Mouse (Mus musculus) liver, embryonic 14.5 days (tissue): Measurements from ENCODE around the gene Srpk2. TPM values are rescaled to one million over a fixed set of nuclear protein-coding genes. Genes with fewer than 3 reads are reported as not detected.
A peak's percentile ranks its signal among the peaks of the same experiment; 100 is the strongest.

Experiments
- ATAC-seq: fragments of 200-750 bp; cut with Nextera tagmentation; 2 replicates; pipeline ENCODE4 v1.8.0; 2017; ENCODE audit warnings: moderate number of reproducible peaks, mild to moderate bottlenecking, moderate library complexity; ENCODE audit not compliant: insufficient read depth
- DNase-seq, 3 experiments: peaks; one replicate each; pipeline ENCODE4 v3.0.0-alpha.2; 2012 to 2013; ENCODE audit warnings: low read depth in 3 of 3, low spot score in 3 of 3
- H3K27ac ChIP-seq: fragments of 300-500 bp; sonication (generic); 2 replicates; pipeline ENCODE4 v1.5.1; 2014; ENCODE audit warnings: moderate library complexity, mild to moderate bottlenecking, control low read depth, inconsistent platforms
- H3K27me3 ChIP-seq: fragments of 300-500 bp; sonication (generic); 2 replicates; pipeline ENCODE4 v1.6.1; 2014; ENCODE audit warnings: mild to moderate bottlenecking, low read length, moderate library complexity; ENCODE audit not compliant: control insufficient read depth, insufficient read depth
- H3K36me3 ChIP-seq: fragments of 300-500 bp; sonication (generic); replicated peaks from 2 replicates; pipeline ENCODE4 v1.6.1; 2014; ENCODE audit warnings: low read depth; ENCODE audit not compliant: control insufficient read depth, insufficient read depth
- H3K4me1 ChIP-seq, 2 experiments: fragments of 200-500 bp in 1 of 2; fragments of 300-500 bp in 1 of 2; sonication (generic) in 1 of 2; replicated peaks; 2 replicates each; pipeline ENCODE4 v1.6.1; 2012 to 2014; ENCODE audit warnings: antibody characterized with exemption in 1 of 2, inconsistent platforms in 1 of 2, low read length in 1 of 2; ENCODE audit not compliant: control insufficient read depth in 2 of 2, insufficient read depth in 2 of 2
- H3K4me2 ChIP-seq: fragments of 300-500 bp; sonication (generic); 2 replicates; pipeline ENCODE4 v1.6.1; 2014; ENCODE audit warnings: low read depth, mild to moderate bottlenecking, control low read depth, moderate library complexity
- H3K4me3 ChIP-seq, 2 experiments: fragments of 200-500 bp in 1 of 2; fragments of 300-500 bp in 1 of 2; sonication (generic) in 1 of 2; 2 replicates each; pipeline ENCODE4 v1.5.1; 2012 to 2014; ENCODE audit warnings: low read depth in 2 of 2, low read length in 2 of 2, mild to moderate bottlenecking in 2 of 2, control low read depth in 1 of 2, inconsistent platforms in 1 of 2, moderate library complexity in 1 of 2; ENCODE audit not compliant: insufficient read depth in 1 of 2
- H3K9ac ChIP-seq: fragments of 300-500 bp; sonication (generic); replicated peaks from 2 replicates; pipeline ENCODE4 v1.6.1; 2014; ENCODE audit warnings: mild to moderate bottlenecking, control low read depth, moderate library complexity
- H3K9me3 ChIP-seq: fragments of 300-500 bp; sonication (generic); 2 replicates; pipeline ENCODE4 v1.6.1; 2016; ENCODE audit warnings: low read length, mixed read lengths; ENCODE audit not compliant: control insufficient read depth
- CTCF ChIP-seq: IDR thresholded peaks from 2 replicates; pipeline ENCODE4 v1.5.1; 2016; ENCODE audit warnings: antibody characterized with exemption, low read depth, control low read depth
- EP300 ChIP-seq: IDR thresholded peaks from 2 replicates; pipeline ENCODE4 v1.6.1; 2016; ENCODE audit warnings: antibody characterized with exemption, low read depth
- WGBS: fragments of 180-500 bp; shearing (Covaris S2); extraction: QIAGEN DNeasy Blood & Tissue Kit; methylation state at CpG from one replicate; pipeline ENCODE4 v1.1.7; 2014; ENCODE audit not compliant: insufficient replicate concordance; 5-methylcytosine and 5-hydroxymethylcytosine counted together
- polyA plus RNA-seq, 2 experiments: library from polyadenylated mRNA; depleted of rRNA in 1 of 2; stranded (reverse) in 1 of 2; unstranded in 1 of 2; fragments of >200 nt; fragmentation: Nextera tagmentation in 1 of 2; extraction: Ambion mirVana in 1 of 2; gene quantifications; 2 replicates each; pipeline versions ENCODE4 v1.2.1 to v1.2.3; 2012 to 2014

Gene Srpk2
- polyA plus RNA-seq, 2 experiments, result 3.2 to 5.4 TPM

GRCm38 (mm10) chr5:23674829-23675498, 9.5 kb downstream of the Srpk2 start:
- Histone ChIP-seq H3K27ac (no peak overlapping the region), H3K4me1 (no peaks in the 10 kb centered on the region), H3K4me3 (peak overlapping the region; percentile 61 to 72), H3K9ac (peak overlapping the region; percentile 24), H3K9me3 (no peaks in the 10 kb centered on the region), H3K36me3 (no peaks in the 10 kb centered on the region), H3K4me2 (peak overlapping the region; percentile 66), H3K27me3 (peaks cover 25% of the 10 kb centered on the region)
- ATAC-seq (peak; percentile 35; the same call in 1 of the 2 replicates), DNase-seq (no peak)
- TF ChIP-seq EP300, result no peak
- WGBS, result under 1% methylated on average over 57 of the region's 61 CpGs

- no peak overlapping the region for H3K4me2 ChIP-seq
- ATAC-seq (no peak), DNase-seq (no peak)
- no peak overlapping the region for H3K27ac ChIP-seq
- H3K36me3 ChIP-seq, result no peaks in the 10 kb centered on the region
- H3K9me3 ChIP-seq, result no peaks in the 10 kb centered on the region
- H3K27me3 ChIP-seq, result peaks cover 25% of the 10 kb centered on the region
- no peaks in the 10 kb centered on the region for H3K4me1 ChIP-seq
- WGBS, result 63% methylated on average over 7 of the region's 7 CpGs
- H3K4me3 ChIP-seq, result no peak overlapping the region
- no peak for TF ChIP-seq EP300
- TF ChIP-seq CTCF, result no peak
- no peak overlapping the region for H3K9ac ChIP-seq
Measured at GRCm38 (mm10) chr5:23672136-23672535, 12.3 kb downstream of the Srpk2 start.

GRCm38 (mm10) chr5:23670880-23671279, 13.5 kb downstream of the Srpk2 start:
- WGBS, result 64% methylated on average over 4 of the region's 4 CpGs
- Histone ChIP-seq H3K36me3 (no peaks in the 10 kb centered on the region), H3K4me3 (no peak overlapping the region), H3K4me2 (no peak overlapping the region), H3K4me1 (no peaks in the 10 kb centered on the region), H3K27me3 (peaks cover 15% of the 10 kb centered on the region), H3K27ac (no peak overlapping the region), H3K9me3 (no peaks in the 10 kb centered on the region), H3K9ac (no peak overlapping the region)
- DNase-seq (no peak), ATAC-seq (no peak)
- TF ChIP-seq EP300 (no peak), CTCF (0 out of 2 replicates have a peak, but pooled peaks have one; percentile 37)

- no peak for TF ChIP-seq EP300
- no peak for TF ChIP-seq CTCF
- ATAC-seq, result no peak
- H3K36me3 ChIP-seq, result no peaks in the 10 kb centered on the region
Measured at GRCm38 (mm10) chr5:23665906-23666305, 18.5 kb downstream of the Srpk2 start.

GRCm38 (mm10) chr5:23661191-23661590, 23.2 kb downstream of the Srpk2 start:
- H3K9ac ChIP-seq, result no peak overlapping the region
- no peak overlapping the region for H3K4me3 ChIP-seq
- H3K27me3 ChIP-seq, result no peaks in the 10 kb centered on the region
- no peaks in the 10 kb centered on the region for H3K9me3 ChIP-seq
- ATAC-seq (no peak), DNase-seq (peak in 2 of 3 experiments; percentile 25 to 42)
- no peaks in the 10 kb centered on the region for H3K36me3 ChIP-seq
- no peak overlapping the region for H3K4me2 ChIP-seq
- TF ChIP-seq EP300, result no peak
- H3K4me1 ChIP-seq, result no peaks in the 10 kb centered on the region
- WGBS, result 75% methylated on average over 2 of the region's 2 CpGs
- H3K27ac ChIP-seq, result no peak overlapping the region

More at GRCm38 (mm10) chr5:23665906-23666305, 18.5 kb downstream of the Srpk2 start:
- Histone ChIP-seq H3K27ac (no peak overlapping the region), H3K27me3 (no peaks in the 10 kb centered on the region), H3K9me3 (no peaks in the 10 kb centered on the region), H3K4me2 (no peak overlapping the region), H3K4me1 (no peaks in the 10 kb centered on the region), H3K9ac (no peak overlapping the region), H3K4me3 (no peak overlapping the region)
- no peak for DNase-seq
